Mouse (Mus musculus): Measurements from ENCODE around the gene Tmem106a. TPM values are rescaled to one million over a fixed set of nuclear protein-coding genes. Genes with fewer than 3 reads are reported as not detected.
"Not testable (repeated sequence)": the region's sequence is repeated elsewhere in the genome, so short reads cannot be mapped to it uniquely, and the experiment has no call there.

Tmem106a gene
- total RNA-seq, 2 experiments from 2014 or later, result 1.2 to 3.7 TPM

DNA sequence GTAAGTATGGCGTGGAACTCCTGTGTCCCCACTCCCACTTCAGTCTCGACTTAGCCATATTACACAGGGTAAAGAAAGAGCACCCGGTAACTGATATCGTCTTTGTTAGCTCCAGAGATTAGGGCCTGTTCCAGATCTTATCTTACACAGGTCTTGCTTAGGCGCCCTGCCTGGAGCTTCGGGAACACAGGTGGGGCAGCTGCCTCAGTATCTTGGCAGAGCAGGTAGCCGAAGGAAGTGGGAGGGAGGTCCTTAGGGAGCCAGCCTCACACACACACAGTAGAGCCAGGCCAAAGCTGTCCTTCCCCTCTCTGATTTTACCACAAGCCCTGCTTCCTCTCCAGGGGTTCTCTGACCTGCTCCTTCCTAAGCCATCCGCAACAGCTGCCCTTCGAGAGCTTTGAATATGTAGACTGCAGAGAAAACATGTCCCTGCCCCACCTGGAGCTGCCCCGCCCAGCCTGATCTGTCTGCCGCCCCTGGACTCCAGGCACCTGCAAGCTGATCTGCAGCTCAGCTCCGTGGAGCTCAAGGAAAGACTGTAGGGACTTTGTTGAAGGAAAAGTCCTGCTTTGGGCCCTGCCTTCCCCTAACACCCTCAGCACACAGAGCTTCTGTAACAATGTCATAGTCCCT is 8.1 kb downstream of the Tmem106a start:
- no peak for ATAC-seq (replicated peaks; ENCODE audit: poor library complexity)

DNA sequence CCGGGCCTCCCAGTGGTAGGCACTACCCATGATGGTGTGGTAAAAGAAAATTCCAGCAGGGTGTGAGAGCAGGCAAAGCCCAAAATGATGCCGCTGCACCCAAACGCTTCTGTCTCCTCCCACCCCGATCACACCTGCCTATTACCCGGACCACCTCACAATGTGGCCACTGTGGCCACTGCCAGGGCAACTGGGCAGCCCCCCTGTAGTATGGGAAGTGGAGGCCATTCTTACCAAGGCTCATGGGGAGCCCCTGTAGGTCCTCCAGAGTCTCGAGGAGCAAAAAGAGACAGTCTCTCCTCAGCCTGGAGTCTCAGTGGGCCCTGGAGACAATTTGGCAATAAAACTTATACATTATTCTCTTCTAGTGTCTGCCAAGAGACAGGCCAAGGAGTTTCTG is 17.1 kb downstream of the Tmem106a start, which contains the start of gene Gm11634:
Gene Gm11634, minus strand, starts transcription at position 101 of the 400 bp plus-strand sequence.
- no peak for ATAC-seq (replicated peaks; ENCODE audit: poor library complexity)

DNA sequence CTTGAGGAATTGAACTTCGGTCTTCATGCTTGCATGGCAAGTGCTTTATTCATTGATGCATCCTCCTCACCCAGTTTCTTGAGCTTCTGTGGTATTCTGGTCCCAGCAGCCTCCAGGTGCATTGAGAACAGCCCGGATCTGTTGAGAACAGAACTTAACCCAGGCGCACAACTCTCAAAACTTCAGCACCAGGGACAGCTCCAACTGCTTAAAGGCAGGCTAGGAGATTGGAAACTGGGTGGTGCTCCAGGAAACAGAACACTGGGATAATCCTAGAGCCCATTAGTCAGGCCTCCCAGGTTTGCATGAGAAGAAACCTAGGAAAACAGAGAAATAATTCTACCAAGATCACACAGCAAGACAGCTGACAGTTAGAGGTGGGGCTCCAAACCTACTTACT is 20.4 kb downstream of the Tmem106a start:
- ATAC-seq (replicated peaks; ENCODE audit: poor library complexity), result 0 out of 2 replicates have a peak, but pooled peaks have one; percentile 31

DNA sequence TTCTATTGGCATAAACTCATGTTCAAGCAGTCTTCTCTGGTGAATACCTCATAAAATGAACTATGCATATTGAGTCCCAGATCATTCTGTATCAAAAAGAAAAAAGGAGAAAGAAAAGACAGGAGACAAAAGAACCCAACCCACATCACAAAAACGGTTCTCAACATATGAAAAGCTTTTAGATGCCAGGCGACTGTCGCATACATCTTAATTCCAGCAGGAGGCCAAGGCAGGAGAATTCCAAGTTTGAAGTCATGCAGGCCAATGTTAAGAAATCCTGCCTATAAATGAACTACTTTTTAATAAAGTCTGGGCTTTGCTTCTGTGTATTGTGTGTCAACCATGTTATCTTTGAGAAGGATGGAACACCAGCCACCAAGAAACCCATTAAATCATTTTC is 22.1 kb downstream of the Tmem106a start:
- no peak for ATAC-seq (replicated peaks; ENCODE audit: poor library complexity)

DNA sequence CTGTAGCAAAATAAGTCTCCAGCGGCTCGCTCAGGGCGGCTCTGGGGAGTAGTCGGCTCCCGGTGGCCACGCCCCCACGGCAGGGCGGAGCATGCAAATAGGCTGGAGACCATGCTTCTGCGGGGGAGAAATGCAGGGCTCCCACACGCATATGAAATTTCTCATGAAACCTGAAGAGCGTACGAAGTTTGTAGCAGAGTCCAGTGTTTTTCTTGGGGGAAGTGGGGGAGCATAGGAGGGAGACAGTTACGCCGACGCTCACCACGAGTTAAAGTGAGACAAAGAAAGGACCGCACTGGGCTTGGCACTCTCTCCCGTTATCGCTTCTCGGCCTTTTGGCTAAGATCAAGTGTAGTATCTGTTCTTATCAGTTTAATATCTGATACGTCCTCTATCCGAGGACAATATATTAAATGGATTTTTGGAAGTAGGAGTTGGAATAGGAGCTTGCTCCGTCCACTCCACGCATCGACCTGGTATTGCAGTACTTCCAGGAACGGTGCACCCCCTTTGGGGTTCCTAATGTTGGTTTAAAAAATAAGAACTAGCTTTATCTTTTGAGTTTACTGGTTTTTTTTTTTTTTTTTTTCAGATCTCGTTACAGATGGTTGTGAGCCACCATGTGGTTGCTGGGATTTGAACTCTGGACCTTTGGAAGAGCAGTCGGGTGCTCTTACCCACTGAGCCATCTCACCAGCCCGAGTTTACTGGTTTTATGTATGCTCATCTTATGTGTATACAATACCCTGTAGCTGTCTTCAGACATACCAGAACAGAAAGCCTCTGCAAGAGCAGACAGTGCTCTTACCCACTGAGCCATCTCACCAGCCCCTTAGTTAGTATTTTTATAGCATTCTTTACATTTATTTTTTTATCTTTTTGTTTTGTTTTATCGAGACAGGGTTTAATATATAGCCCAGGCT is 22.8 kb downstream of the Tmem106a start:
- ATAC-seq (replicated peaks; ENCODE audit: poor library complexity), result peak; percentile 90

DNA sequence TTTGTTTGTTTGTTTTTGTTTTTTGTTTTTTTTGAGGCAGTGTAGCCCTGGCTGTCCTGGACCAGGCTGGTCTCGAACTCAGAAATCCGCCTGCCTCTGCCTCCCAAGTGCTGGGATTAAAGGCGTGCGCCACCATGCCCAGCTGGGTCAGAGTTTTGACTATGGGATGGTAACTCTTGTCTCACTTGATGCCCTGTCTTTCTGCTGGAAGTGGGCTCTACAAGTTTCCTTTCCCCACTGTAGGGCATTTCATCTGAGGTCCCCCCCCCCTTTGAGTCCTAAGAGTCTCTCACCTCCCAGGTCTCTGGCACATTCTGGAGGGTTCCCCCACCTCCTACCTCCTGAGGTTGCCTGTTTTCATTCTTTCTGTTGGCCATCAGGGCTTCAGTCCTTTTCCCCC is 25.1 kb downstream of the Tmem106a start:
- not testable (repeated sequence) for ATAC-seq (replicated peaks; ENCODE audit: poor library complexity)

DNA sequence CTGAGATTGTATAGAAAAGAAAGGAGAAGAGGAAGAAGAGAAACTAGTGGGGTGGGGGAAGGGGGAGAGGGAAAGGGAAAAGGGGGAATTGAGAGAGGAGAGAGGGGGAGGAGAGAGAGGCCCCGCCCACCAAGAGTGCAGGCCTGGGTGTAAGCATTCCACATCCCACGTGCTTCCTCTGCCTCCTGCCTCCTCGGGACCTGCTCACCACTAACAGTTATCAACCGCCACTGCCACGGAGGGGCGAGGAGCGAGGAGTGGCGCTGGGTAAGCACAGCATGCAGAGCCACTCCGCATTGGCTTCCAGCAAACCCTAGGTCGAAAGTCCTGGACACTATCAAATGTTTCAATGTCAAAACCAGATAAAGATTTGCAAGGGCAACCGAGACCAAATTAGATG is 28.4 kb downstream of the Tmem106a start:
- ATAC-seq (replicated peaks; ENCODE audit: poor library complexity), result peak; percentile 76

DNA sequence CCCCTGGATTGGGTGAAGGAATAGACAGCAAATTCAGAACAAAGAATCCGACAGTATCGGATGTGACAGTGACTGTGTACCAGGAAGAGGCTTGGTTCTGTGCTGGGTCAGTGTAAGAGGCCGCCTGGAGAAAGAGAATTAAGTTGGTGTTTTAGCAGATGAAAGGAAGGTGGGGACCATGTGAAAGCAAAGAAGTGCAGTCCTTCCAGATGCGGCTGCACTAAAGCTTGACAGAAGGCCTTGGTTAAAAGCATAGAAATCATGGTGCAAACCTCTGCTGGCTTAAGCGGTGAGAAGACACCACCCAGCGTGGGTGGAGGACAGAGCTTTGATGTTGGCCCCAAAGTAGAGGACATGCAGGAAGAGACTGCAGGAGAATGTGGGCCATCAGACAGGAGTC is 31.6 kb downstream of the Tmem106a start:
- ATAC-seq (replicated peaks; ENCODE audit: poor library complexity), result no peak

DNA sequence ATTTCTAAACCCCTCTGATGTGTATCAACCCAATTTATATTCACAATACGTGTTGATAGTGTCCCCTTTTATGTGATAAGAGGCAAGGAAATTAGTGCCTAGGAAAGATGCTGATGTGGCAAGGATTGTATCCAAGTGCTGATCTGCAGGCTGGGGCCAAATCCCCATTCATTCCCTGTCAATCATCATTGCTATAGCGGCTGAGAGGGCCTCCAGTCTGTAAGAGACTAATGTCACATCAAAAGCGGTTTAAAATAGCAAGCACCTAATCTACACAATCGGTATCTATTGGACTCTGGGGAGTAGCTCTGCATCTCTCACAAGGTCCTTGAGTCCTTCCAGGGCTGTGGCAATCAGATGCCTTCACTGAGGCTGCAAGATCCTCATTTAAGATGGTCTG is 32.1 kb downstream of the Tmem106a start:
- no peak for ATAC-seq (replicated peaks; ENCODE audit: poor library complexity)

DNA sequence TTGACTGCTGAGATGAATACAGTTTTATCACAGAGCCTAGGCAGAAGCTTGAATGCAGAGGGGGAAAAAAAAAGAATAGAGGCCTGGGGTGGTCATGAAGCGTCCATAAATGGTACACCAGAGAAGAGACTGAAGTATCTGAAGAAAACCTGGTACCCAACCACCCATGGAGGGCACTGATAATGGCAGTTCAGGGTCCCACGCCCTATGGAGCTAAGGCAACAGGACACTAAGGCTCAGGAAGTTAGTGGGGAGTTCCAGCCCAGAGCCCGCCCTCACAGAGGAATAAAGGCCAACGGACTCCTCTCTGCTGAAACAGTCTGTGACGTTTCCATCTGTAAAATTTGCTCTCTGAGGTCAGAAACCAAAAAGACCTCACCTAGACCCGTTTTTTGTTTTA is 33.3 kb downstream of the Tmem106a start:
- no peak for ATAC-seq (replicated peaks; ENCODE audit: poor library complexity)

DNA sequence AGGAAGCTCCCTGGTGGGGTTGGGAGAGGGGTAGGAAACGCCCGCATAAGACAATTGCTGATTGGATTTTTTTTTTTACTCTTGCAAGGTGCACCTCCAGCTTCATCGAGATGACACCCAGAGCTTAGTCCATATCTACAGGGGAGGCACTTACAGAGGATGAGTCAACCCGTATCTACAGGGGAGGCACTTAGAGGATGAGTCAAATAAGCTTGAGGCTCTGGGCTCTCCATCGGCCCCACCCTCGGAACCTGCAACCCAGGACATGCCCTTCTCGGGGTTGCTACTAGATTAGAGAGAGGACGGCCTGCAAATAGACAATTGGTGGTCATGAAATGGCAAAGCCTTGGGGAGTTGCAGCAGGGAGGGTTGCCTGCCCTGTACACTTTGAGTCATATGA is 34.1 kb downstream of the Tmem106a start:
- ATAC-seq (replicated peaks; ENCODE audit: poor library complexity), result no peak

DNA sequence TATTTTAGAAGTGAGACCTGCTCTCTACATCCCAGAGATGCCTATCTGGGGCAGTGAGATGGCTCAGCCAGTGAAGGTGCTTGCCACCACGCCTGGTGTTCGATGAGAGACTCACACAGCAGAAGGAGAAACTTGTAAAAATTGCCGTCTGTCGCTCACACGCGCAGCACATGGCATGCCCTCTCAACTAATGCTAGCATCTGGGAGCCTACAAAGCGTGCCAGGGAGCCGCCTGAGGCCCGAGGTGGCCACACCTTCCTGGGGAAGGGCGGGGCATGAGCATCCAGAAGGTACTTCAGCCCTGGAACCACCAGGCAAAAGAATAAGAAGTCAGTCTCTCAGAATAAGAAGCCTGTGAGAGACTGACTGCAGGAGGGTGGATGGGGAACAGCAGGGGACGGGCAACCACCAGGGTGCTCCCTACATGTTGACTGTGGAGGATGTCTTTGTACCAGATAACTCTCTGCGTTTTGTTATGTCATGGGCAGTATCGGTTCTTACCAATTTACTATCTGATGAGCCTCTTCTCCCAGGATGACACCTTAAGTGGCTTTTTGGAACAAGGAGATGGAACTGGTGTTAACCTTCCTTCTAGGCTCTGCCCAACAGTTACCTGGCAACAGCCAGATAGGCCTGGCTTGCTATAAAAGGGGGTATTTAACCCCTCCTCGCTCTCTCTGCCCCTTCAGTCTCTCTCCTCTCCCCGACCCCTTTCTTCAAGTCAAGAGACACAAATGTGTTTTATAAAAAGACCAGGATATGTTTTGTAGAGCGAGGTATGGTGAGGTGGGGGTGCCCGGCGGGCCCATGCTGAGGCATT is 35.1 kb downstream of the Tmem106a start:
- 0 out of 2 replicates have a peak, but pooled peaks have one; percentile 37 for ATAC-seq (replicated peaks; ENCODE audit: poor library complexity)

DNA sequence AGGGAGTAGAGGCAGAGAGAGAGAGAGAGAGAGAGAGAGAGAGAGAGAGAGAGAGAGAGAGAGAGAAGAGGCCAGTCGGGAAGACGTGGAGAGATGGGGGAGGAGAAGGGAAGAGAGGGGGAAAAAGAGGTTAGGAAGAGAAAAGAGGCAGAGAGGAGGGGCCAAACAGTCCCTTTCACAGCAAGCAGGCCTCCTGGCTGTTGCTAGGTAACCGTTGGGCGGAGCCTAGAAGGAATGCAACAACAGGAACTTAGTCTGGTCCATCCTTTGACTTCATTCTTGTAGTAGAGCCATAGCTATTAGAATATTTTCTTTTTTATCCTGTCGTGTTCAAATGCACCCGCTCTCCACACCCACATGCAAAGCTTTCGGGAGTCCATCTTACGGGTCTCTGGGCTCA is 35.8 kb downstream of the Tmem106a start:
- ATAC-seq (replicated peaks; ENCODE audit: poor library complexity), result peak; percentile 37

DNA sequence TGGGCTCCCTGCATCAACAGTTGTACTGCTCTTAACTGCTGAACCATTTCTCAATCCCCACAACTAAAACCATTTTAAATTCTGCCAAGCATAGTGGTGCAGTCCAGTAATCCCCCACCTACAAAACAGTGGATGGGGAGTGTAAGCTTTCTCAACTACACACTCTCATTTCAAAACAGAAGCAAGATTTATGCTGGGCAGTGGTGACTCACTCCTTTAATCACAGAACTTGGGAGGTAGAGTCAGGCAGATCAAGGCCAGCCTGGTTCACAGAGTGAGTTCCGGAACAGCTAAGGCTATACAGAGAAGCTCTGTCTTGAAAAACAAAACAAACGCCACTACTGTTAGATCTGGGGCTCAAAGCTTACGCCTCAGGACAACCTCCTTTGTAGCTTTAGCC is 36.6 kb downstream of the Tmem106a start:
- ATAC-seq (replicated peaks; ENCODE audit: poor library complexity), result no peak

DNA sequence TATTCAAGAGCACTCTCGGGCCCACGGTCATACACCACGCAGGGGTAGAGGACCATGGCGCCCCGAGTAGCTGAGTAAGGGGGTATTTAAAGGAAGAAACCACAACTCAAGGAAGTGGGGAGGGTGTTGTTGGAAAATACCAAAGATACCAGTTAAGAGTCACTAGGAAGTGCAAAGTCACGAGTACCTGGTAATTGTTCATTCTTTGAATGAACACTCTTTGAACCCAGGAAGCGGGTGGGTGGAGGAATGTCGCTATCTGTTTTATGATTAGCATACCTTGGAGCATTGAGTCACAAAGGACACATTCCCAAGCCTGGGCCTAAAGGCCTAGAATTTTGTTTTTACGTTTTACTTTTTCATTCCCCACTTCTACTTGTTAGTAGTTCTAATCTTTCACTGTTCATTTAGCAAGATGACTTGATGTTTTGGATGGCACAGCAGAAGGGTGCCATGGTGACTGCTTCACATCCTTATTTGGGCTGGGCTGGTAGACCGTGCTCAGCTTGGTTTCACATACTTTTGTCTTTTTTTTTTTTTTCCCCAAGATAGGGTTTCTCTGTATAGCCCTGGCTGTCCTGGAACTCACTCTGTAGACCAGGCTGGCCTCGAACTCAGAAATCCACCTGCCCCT is 38.1 kb downstream of the Tmem106a start:
- not testable (repeated sequence) for ATAC-seq (replicated peaks; ENCODE audit: poor library complexity)

DNA sequence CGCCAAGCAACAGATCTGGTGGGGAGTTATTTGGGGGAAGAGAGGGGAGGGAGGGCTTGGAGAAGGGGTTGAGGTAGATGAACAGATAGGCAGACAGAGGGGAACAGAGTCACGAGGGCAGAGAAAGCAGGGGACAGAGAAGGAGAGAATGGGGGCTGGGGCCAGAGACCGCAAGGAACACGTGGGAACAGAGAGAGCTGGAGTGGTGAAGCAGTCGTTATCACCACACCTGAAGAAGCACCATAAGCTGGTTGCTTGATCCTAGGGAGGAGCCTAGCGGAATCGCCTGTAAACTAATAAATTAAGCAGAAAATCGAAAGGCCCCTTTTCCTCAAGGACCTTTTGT is 44.6 kb downstream of the Tmem106a start:
- ATAC-seq (replicated peaks; ENCODE audit: poor library complexity), result peak; percentile 6

DNA sequence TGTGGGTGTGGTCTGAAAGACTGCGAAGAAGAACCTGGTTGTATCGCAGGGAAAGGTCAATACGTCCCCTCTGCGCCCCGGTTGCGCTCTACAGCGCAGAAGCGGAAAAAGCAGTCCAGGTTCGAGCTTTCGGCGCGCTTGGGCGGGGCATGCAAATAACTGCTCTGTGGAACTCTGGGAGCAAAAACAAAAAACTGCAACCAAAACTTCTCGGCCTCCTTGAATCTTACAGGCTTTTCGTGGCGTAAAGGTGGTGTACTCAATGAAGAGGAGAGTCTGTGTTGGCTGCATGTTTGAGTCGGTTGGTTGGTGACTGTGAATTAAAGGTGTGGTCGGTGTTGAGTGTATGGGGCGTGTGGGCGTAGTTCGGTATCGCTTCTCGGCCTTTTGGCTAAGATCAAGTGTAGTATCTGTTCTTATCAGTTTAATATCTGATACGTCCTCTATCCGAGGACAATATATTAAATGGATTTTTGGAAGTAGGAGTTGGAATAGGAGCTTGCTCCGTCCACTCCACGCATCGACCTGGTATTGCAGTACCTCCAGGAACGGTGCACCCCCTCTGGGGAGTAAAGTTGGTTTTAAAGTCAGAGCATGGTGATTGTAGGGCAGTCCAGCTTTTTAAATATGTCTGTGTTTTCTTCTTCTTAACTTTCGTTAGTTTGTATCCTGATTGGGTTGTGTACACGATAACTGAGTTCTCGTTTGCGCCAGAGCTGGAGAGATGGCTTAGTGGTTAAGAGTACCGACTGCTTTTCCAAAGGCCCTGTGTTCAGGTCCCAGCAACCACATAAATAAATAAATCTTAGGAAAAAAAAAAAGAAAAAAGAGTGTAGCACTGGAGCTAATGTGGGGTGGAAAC is 45.2 kb downstream of the Tmem106a start, which contains the start of gene Rdm1:
Gene Rdm1, plus strand, starts transcription at position 201 of the 862 bp plus-strand sequence.
- ATAC-seq (replicated peaks; ENCODE audit: poor library complexity), result peak; percentile 66

DNA sequence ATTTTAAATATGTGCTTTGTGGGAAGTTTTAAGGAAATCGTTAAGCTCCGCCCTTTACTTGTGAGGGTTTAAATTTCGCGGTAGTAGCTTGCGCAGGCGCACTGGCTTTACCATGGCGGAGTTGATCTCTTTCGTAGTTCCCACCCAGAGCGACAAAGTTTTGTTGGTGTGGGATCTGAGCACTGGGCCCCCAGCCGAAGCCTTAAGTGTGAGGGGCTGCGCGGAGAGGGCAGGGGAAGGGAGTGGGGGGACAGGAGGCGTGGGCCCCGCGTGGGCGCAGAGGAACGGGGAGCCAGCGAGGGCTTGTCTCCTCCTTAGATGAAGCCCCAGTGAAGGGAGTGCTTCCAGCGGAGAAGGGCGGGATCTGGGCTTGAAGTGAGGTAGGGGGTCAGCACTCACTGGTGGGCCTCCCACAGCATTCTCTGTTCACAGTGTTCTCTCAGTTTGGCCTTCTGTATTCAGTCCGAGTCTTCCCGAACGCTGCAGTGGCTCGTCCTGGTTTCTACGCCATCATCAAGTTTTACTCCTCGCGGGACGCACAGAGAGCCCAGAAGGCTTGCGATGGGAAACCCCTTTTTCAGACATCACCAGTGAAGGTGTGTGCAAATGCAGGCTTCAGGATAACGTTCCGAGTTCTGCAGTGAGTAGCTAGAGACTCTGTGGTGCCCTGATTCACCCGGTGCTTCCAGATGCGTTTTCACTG is 46.0 kb downstream of the Tmem106a start:
- ATAC-seq (replicated peaks; ENCODE audit: poor library complexity), result peak; percentile 76

DNA sequence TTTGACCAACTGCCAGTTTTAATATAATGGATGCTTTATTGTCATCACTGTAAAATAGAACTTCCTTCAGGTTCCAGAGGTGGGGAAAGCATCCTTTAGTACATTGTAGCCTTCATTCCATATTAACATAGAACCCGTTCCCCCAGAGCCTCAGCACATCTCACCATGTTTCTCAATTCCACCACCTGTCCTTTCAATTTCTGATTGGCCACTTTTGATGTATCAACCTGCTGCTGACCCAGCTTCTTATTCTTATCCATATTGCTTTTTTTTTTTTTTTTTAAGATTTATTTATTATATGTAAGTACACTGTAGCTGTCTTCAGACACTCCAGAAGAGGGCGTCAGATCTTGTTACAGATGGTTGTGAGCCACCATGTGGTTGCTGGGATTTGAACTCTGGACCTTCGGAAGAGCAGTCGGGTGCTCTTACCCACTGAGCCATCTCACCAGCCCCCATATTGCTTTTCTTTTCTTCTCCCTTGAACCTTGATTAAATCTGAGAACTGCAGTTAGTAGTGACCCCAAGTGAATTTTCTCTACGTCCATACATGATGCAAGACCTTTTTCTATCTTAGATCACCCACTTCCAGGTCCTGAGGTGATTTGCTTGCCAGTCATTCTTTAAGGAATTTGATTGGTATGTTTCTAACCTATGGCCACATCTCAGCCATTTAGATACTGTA is 46.8 kb downstream of the Tmem106a start:
- not testable (repeated sequence) for ATAC-seq (replicated peaks; ENCODE audit: poor library complexity)

All from megakaryocyte progenitor cell, adult 5-6 weeks (primary cell).